Mouse (Mus musculus) liver, embryonic 16.5 days (tissue): ENCODE results near the gene Ankrd13b. TPM values are rescaled to one million over a fixed set of nuclear protein-coding genes. Genes with fewer than 3 reads are reported as not detected.
A peak's percentile ranks its signal among the peaks of the same experiment; 100 is the strongest.

Experiments used
- ATAC-seq: fragments of 200-750 bp; cut with Nextera tagmentation; 2 replicates; pipeline ENCODE4 v1.8.0; 2017; ENCODE audit warnings: low read depth, mild to moderate bottlenecking, moderate number of reproducible peaks, moderate library complexity
- H3K27ac ChIP-seq: fragments of 300-500 bp; sonication (generic); 2 replicates; pipeline ENCODE4 v1.5.1; 2014; ENCODE audit warnings: mild to moderate bottlenecking, low read length
- H3K27me3 ChIP-seq: fragments of 300-500 bp; sonication (generic); 2 replicates; pipeline ENCODE4 v1.6.1; 2014; ENCODE audit warnings: low read depth, low read length, mixed read lengths; ENCODE audit not compliant: control insufficient read depth, insufficient read depth
- H3K36me3 ChIP-seq: fragments of 300-500 bp; sonication (generic); 2 replicates; pipeline ENCODE4 v1.6.1; 2014; ENCODE audit warnings: mild to moderate bottlenecking; ENCODE audit not compliant: control insufficient read depth, insufficient read depth
- H3K4me1 ChIP-seq: fragments of 300-500 bp; sonication (generic); 2 replicates; pipeline ENCODE4 v1.6.1; 2014; ENCODE audit warnings: low read depth, low read length, mixed read lengths; ENCODE audit not compliant: control insufficient read depth
- H3K4me2 ChIP-seq: fragments of 300-500 bp; sonication (generic); 2 replicates; pipeline ENCODE4 v1.6.1; 2014; ENCODE audit warnings: low read depth, low read length, mixed read lengths
- H3K4me3 ChIP-seq: fragments of 300-500 bp; sonication (generic); 2 replicates; pipeline ENCODE4 v1.5.1; 2014; ENCODE audit warnings: low read depth, mild to moderate bottlenecking, low read length
- H3K9ac ChIP-seq: fragments of 300-500 bp; sonication (generic); 2 replicates; pipeline ENCODE4 v1.6.1; 2014; ENCODE audit warnings: low read depth, low read length
- H3K9me3 ChIP-seq: fragments of 300-500 bp; sonication (generic); replicated peaks from 2 replicates; pipeline ENCODE4 v1.6.1; 2016; ENCODE audit warnings: low read length; ENCODE audit not compliant: control insufficient read depth
- WGBS: fragments of 180-500 bp; shearing (Covaris S2); extraction: QIAGEN DNeasy Blood & Tissue Kit; methylation state at CpG from one replicate; pipeline ENCODE4 v1.1.7; 2014; ENCODE audit not compliant: insufficient replicate concordance; 5-methylcytosine and 5-hydroxymethylcytosine counted together
- polyA plus RNA-seq: library from polyadenylated mRNA; unstranded; fragments of >200 nt; fragmentation: Nextera tagmentation; extraction: Ambion mirVana; gene quantifications from 2 replicates; pipeline ENCODE4 v1.2.1, GENCODE M21; 2015

The Ankrd13b gene
- polyA plus RNA-seq, 1 experiment from 2014 or later = 0.41 TPM

DNA sequence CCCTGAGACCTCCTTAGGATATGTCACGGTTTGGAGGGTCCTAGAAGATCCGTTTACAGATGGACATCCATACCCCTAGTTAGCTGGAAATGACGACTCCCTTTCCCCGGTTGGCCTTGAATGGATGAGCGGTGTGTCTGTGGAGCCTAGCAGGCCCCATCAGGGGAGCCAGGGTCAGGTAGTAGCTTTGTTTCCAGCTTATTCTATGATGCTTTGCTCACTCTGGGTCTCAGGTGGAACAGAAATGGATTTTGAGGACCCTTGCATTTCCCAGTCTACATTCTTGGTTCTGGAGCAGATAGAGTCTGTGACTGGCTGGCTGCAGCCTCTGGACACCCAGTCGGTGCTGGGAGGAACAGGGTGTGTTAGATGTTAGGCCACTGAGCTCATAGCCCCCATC, 5.3 kb upstream of the Ankrd13b start:
- Histone ChIP-seq H3K4me3 (no peak overlapping the region), H3K27ac (no peak overlapping the region; the same call in 1 of the 2 replicates), H3K4me2 (0 out of 2 replicates have a peak overlapping the region, but pooled peaks have one; percentile 93), H3K4me1 (peaks cover 59% of the 10 kb centered on the region), H3K9me3 (no peaks in the 10 kb centered on the region), H3K36me3 (no peaks in the 10 kb centered on the region), H3K9ac (no peak overlapping the region), H3K27me3 (peaks cover 16% of the 10 kb centered on the region)
- 62% methylated on average over 6 of the region's 6 CpGs for WGBS
- no peak for ATAC-seq

DNA sequence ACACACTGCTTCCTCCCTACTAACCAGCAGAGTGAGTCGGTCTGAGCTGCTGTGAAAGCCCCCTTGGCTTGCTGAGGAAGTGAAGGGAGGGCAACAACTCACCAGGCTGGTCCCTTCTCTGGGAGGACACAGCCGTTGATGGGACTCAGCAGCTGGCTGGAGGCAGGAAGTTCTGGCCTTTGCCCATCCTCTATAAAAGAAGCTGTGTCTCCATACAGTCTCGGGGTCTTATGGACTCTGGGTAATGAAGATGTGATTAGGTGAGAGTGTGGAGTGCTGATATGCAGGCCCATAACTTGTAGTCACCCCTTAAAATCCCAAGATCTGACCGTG, 4.8 kb upstream of the Ankrd13b start:
- peak overlapping the region; percentile 93 for H3K4me2 ChIP-seq
- ATAC-seq = no peak
- peaks cover 21% of the 10 kb centered on the region for H3K27me3 ChIP-seq
- peak overlapping the region; percentile 87; the same call in 1 of the 2 replicates for H3K9ac ChIP-seq
- no peaks in the 10 kb centered on the region for H3K9me3 ChIP-seq
- WGBS = 16% methylated on average over 4 of the region's 4 CpGs
- peak overlapping the region; percentile 73 for H3K27ac ChIP-seq
- peak overlapping the region; percentile 84 for H3K4me3 ChIP-seq
- peaks cover 59% of the 10 kb centered on the region for H3K4me1 ChIP-seq
- H3K36me3 ChIP-seq = no peaks in the 10 kb centered on the region

DNA sequence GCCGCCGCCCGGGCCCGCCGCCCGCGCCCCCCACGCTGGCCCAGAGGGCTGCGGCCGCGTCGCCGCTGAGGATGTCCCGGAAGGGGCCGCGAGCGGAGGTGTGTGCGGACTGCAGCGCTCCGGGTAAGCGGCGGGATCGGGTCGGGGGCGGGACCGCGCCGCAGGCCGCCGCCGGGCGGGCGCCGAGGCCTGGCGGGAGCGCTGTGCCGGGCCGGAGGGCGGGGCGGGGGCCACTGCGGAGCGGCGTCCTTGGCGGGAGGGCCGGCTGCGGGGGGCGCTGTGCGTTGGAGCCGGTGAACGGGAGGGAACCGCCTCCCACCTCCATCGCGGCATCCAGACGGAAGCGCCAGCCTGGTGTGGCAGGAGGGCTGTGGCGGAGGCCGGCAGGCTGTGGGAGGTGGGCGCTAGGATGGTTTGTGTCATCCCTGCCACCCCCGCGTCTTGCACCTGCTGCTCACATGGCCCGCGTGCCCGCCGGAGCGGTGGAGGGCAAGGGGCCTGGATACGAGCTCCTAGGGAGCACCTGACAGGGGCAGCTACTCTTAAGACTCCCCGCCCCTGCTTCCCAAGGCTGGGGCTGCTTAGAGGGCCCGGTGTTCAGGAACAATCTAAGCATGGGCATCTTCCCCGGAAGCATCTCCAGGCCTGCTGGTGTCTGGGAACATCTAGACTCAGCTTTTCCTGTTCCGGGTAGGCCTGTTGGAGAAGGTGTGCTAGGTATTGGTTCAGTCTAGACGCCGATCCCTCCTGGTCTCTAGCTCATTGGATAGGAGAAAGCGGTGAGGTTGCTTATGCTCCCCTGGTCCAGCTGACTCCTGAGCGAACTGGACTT, 4.2 kb upstream of the Ankrd13b start, which contains the start of gene Git1:
Git1 (plus strand) TSS at position 51 of the 832 bp plus-strand sequence.
- no peaks in the 10 kb centered on the region for H3K36me3 ChIP-seq
- H3K9ac ChIP-seq = peak within 1 kb of the TSS; percentile 87
- H3K4me1 ChIP-seq = peaks cover 64% of the 10 kb centered on the region
- peaks cover 27% of the 10 kb centered on the region for H3K27me3 ChIP-seq
- H3K4me3 ChIP-seq = peak within 1 kb of the TSS; percentile 84
- peak within 1 kb of the TSS; percentile 97 for H3K4me2 ChIP-seq
- H3K9me3 ChIP-seq = no peaks in the 10 kb centered on the region
- H3K27ac ChIP-seq = peak within 1 kb of the TSS; percentile 73
- WGBS = under 1% methylated on average over 64 of the region's 74 CpGs
- peak; percentile 30 for ATAC-seq

DNA sequence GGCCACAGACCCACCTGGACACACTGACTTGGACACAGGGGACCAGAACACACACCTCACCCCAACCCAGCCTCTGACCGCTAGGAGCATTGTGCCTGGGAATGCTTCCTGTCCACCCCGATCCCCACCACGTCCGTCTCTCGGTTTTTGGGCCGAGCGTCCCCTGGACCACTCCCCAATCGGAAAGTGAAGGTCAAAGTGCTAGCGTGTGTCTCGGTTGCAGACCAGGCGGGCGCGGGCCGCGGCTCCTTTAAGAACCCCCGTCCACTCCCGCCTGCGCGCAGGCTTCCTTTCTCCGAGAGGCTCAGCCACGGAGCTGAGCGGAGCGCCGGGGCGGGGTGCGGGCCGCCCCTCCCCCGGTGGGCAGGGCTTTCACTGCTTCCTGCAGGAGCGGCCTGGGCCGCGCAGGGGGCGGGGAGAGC, 3.4 kb upstream of the Ankrd13b start:
- Histone ChIP-seq H3K4me3 (peak overlapping the region; percentile 84), H3K9ac (peak overlapping the region; percentile 87), H3K9me3 (no peaks in the 10 kb centered on the region), H3K27ac (peak overlapping the region; percentile 62), H3K4me2 (peak overlapping the region; percentile 97), H3K27me3 (peaks cover 33% of the 10 kb centered on the region), H3K4me1 (peaks cover 62% of the 10 kb centered on the region), H3K36me3 (no peaks in the 10 kb centered on the region)
- peak; percentile 89 for ATAC-seq
- WGBS = under 1% methylated on average over 28 of the region's 32 CpGs

DNA sequence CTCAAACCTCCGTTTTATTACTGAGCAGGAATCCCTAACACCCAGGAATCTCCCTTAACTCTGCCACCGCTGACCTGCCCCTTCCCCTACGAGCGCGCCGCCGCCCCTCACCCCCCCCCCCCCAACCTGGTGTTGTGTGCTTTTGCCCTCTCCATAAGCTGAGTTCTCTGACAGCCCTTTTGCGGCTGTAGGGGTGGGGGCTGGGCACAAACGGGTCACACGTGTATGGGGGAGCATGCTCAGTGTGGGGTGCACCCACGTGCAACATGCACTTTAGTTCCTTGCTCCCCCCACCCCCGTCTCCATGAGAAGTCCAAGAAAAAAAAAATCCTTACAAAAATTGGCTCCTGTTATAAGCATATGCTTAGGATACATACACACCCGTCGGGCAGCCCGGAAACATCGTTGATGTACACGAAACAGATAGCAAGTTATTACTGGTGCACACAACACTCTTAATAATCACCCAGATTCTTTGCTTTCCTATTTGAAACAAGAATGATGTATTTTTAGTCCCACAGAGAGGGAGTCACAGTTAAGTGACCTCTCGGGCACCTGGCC, 2.9 kb upstream of the Ankrd13b start:
- Histone ChIP-seq H3K9me3 (no peaks in the 10 kb centered on the region), H3K9ac (peak overlapping the region; percentile 70), H3K4me1 (peaks cover 57% of the 10 kb centered on the region), H3K4me2 (peak overlapping the region; percentile 97), H3K27ac (peak overlapping the region; percentile 62), H3K4me3 (peak overlapping the region; percentile 84), H3K27me3 (peaks cover 33% of the 10 kb centered on the region), H3K36me3 (no peaks in the 10 kb centered on the region)
- no peak for ATAC-seq
- WGBS = under 1% methylated on average over 18 of the region's 18 CpGs

DNA sequence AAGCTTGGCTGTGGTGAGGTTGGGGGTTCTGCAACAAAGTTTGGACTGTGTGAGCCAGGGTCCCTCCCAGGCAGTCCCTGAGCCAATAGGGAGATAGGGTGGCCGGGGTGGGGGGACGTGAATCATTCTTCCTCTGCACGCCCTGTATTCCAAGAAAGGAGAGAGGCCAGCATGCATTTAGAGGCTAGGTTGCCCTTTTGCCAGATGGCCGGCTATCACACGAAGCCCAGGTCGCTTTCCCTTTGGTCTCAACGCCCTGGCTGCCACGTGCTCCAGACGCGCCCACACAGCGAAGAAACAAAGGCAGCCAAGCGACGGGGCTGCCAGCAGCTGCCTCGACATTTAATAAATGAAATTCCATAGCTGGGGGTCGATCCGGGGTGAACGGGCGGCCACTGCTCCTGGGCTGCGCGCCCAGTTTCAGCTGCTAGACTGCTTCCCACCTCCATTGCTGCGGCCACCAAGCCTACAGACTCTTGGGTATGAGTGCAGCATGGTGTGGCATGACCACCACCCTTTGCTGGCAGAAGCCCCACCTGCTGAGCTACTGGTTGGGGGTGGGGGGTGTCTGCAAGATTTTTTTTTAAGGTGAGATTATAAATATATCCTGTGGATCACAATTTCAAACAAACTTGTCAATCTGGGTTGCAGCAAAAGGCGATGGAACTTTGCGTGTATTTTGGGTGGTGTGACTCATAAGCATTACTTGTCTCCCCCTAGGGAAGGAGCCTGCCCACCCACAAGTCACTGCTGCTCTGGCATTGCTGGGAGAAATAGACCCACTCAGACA, 2.2 kb upstream of the Ankrd13b start:
- under 1% methylated on average over 23 of the region's 23 CpGs for WGBS
- no peak for ATAC-seq
- H3K36me3 ChIP-seq = no peaks in the 10 kb centered on the region
- no peaks in the 10 kb centered on the region for H3K9me3 ChIP-seq
- H3K4me1 ChIP-seq = peaks cover 50% of the 10 kb centered on the region
- peak overlapping the region; percentile 70 for H3K9ac ChIP-seq
- peak overlapping the region; percentile 97 for H3K4me2 ChIP-seq
- H3K27ac ChIP-seq = peak overlapping the region; percentile 15; the same call in 1 of the 2 replicates
- H3K27me3 ChIP-seq = peaks cover 33% of the 10 kb centered on the region
- H3K4me3 ChIP-seq = peak overlapping the region; percentile 84

DNA sequence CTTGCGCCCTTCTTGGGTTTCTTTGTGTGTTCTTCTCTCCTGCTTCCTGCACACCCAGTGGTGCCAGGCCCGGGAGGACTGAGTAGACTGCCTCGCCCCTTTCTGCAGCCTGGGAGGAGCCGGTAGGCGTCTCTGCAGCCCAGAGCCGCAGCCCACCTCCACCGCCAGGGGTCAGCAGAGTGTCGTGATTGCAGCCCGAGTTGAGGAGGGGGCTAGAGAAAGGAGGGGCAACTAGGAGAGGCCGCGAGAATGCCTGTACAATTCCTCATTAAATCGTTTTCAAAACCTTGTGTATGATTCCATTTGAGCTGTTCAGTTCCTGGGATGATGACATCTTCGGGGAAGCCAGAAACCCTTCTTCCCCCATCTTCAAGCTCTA, 1.6 kb upstream of the Ankrd13b start:
- ATAC-seq = peak; percentile 30
- WGBS = under 1% methylated on average over 13 of the region's 13 CpGs
- Histone ChIP-seq H3K9ac (no peak overlapping the region; the same call in 1 of the 2 replicates), H3K4me2 (peak overlapping the region; percentile 97), H3K27me3 (peaks cover 33% of the 10 kb centered on the region), H3K36me3 (no peaks in the 10 kb centered on the region), H3K4me3 (peak overlapping the region; percentile 84), H3K9me3 (no peaks in the 10 kb centered on the region), H3K27ac (no peak overlapping the region), H3K4me1 (peaks cover 50% of the 10 kb centered on the region)

DNA sequence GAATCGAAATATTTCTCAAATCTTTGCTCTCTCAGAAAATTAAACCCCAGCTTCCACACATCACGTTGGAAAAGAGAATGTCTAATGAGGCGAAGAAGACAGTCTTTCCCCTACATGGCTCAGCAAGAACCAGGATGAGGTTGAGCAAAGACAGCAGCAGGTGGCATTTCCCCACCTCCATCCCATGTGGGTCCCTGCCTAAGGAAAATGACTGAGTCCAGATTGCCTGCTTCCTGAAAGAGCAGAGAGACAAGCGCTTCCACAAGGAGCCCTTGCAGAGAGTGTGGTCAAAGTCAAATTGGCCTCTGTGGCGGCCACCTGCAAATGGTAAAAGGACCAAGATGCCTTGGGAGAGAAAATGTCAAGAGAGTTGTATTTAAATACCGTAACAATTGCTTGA, 973 bp upstream of the Ankrd13b start:
- no peak overlapping the region for H3K27ac ChIP-seq
- no peak overlapping the region for H3K9ac ChIP-seq
- no peak overlapping the region for H3K4me3 ChIP-seq
- H3K27me3 ChIP-seq = peaks cover 33% of the 10 kb centered on the region
- no peaks in the 10 kb centered on the region for H3K36me3 ChIP-seq
- no peak overlapping the region for H3K4me2 ChIP-seq
- ATAC-seq = no peak
- H3K9me3 ChIP-seq = no peaks in the 10 kb centered on the region
- 61% methylated on average over 6 of the region's 6 CpGs for WGBS
- peaks cover 47% of the 10 kb centered on the region for H3K4me1 ChIP-seq
